Mouse (Mus musculus) cerebellum, postnatal 4 days (tissue): ENCODE results near the gene 1190005I06Rik.

ENCODE experiments used
- DNase-seq, 2 experiments: peaks; one replicate each; pipeline ENCODE4 v3.0.0; 2022; ENCODE audit warnings: low spot score in 2 of 2, mixed read lengths in 1 of 2

Gene 1190005I06Rik

DNA sequence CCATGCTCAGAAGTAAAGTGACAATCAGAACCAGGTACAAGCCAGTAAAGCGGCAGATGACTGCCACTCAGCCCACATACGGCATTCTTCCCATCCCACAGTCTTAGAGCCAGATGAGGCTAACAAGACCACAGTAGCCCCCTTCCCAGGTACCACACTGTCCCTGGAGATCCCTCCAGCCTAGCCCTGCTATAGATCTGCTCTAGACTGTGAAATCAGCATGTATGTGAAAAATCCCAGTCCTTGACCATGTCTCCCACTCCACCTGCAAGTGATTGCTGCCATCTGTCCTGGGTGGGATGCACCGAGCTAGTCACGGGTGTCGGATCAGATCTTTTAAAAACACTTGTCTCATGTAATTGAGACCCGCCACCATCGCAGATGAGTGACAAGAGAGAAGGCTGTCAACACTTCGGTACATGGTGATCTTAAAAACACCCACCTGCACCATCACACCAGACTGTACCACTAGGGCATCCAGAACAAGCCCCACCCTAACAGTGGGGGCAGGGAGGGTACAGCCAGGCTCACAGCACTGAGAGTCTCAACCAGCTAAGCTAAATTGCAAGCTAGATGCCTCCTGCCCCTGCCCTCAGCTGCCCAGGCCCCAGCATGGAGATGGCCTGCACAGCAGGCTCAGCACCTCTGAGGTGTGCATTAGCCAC is 67.0 kb downstream of the 1190005I06Rik start:
- DNase-seq = no peak

DNA sequence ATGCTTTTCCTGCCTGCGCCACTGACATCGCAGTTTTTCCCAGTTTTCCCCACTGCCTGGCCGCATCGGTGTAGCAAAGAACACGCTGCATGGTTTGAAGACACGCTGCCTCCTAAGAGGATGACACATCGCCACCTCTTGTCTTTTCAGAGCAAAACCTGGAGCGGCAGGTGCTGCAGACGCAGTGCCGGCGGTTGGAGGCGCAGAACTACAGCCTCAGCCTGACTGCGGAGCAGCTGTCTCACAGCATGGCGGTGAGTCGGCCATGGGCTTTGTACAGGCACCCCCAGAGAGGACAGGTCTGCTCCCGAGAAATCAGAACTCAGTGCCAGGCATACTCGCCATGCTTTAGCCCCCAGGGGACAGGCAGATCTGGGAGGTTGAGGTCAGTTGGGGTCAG is 69.6 kb downstream of the 1190005I06Rik start:
- DNase-seq = no peak

DNA sequence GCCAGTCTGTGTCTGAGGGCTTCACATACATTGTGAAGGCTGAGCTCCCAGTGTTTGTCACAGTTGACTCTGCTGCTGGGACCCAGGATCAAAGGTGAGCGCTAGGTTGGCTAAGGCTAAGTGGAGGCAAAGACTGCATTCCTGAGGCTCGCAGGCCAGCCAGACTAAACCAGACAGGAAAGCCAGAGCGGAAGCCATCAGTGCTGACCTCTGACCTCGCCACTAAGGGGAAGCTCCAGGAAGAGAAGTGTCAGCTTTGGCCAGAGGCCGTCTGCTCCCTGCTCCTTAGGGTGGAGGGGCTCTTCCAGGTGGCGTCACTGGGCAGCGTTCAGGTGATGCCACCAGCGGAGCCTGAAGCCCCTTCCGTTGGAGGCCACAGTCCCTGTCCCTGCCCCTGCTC is 71.6 kb downstream of the 1190005I06Rik start:
- DNase-seq = no peak

DNA sequence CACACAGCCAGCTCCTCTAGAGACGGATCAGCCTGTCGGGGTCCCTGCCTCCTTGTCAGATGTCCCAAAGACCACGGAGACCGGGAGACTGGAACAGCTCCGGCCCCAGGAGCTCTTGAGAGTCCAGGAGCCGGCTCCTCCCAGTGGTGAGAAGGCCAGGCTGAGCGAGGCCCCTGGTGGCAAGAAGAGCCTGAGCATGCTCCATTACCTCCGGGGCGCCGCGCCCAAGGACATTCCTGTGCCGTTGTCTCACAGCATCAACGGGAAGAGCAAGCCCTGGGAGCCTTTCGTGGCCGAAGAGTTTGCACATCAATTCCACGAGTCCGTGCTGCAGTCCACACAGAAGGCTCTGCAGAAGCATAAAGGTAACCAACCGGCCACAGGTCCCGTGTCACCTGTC is 72.5 kb downstream of the 1190005I06Rik start:
- DNase-seq = no peak

DNA sequence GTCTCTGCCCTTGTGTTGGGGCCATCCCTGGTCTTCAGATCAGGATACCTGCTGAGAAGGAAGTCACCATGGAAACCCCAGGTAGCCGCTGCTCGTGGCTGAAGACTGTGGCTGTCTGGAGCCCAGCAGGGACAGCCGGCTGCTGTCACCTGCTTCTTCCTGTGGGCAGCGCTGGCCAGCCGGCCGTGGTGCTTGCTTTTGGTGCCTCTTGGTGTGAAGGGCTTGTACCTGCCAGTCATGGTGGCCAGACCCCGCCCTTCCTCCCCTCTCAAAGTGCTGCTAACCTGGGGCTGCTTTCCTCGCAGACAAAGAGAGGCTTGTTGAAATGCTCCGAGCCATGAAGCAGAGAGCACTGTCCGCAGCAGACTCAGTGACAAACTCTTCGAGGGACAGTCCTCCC is 73.6 kb downstream of the 1190005I06Rik start:
- DNase-seq = no peak

DNA sequence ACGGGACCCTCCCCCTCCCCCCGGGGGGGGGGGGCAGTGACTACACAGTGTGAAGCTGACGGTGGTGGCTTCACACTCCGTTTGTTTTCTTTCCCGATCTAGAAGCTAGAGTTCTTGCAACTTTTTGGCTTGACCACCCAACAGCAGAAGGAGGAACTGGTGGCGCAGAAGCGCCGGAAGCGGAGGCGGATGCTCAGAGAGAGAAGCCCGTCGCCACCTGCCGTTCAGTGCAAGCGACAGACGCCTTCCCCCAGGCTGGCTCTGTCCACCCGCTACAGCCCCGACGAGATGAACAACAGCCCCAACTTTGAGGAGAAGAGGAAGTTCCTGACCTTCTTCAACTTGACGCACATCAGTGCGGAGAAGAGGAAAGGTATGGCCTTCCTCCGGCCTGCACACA is 74.9 kb downstream of the 1190005I06Rik start:
- DNase-seq = no peak

DNA sequence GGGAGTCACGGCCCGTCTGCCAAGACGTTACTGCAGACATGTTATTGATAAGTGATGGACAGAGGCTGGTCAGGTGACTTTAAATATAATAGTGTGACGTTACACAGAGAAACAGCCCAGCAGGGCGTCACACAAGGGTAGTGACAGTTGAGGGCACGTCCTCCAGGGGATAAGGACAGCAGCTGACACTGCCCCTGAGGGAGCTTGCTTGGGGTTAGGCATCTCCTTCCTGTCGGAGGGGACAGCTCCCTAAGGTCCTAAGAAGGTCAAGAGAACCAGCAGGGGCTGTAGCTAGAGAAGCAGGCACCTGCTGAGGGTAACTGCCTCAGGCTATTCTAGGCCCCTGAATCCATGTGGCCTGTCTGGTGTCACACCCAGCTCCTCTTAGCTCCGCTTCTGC is 75.9 kb downstream of the 1190005I06Rik start:
- no peak for DNase-seq

DNA sequence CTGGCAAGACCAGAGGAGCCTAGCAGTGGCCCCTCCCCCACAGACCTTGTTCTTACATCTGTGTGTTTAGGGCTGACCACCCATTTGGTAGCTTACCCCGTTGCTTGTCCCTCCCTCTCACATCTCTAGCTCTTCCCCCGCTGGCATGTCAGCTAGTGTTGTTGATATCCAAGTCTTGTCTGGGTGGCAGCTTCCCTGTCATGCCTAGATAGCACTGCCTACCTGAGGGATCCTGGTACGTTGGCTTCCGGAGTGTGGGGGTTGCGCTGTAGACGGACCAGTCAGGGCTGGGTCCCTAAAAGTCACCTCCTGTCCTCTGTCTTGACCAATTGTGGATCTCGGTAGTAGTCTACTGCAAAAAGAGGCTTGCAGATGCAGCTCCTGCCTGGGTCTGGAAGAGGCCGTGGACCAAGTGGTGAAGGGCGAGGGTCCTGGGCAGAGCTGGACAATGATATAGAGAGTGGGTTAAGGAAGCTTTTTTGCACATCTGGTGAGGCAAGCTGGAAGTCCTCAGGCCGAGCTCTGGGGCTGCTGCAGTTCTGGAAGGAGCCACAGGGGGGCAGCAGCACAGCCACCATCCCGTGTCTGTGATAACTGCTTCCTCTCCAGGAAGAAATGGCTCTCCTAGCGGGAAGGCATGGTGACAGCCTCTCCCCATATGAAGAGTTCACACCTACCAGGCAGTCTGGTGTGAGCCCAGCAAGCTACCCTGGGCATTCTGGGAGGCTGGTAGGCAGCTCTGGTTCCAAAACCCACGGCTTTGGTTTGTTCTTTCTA is 77.3 kb downstream of the 1190005I06Rik start:
- DNase-seq = peak; percentile 79 to 86

DNA sequence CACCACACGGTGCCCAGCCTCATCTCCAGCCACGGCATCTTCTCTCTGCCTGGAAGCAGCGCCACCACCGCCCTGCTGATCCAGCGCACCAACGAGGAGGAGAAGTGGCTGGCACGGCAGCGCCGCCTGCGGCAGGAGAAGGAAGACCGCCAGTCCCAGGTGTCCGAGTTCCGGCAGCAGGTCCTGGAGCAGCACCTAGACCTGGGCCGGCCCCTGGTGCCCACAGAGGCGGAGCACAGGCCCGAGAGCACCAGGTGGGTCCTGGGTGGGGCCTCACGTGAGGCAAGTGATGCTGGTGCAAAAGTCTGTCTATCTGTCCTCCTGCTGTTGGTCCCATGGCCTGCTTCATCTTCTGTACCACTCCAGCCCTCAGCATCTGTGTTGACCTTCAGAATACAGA is 78.3 kb downstream of the 1190005I06Rik start:
- DNase-seq = no peak

DNA sequence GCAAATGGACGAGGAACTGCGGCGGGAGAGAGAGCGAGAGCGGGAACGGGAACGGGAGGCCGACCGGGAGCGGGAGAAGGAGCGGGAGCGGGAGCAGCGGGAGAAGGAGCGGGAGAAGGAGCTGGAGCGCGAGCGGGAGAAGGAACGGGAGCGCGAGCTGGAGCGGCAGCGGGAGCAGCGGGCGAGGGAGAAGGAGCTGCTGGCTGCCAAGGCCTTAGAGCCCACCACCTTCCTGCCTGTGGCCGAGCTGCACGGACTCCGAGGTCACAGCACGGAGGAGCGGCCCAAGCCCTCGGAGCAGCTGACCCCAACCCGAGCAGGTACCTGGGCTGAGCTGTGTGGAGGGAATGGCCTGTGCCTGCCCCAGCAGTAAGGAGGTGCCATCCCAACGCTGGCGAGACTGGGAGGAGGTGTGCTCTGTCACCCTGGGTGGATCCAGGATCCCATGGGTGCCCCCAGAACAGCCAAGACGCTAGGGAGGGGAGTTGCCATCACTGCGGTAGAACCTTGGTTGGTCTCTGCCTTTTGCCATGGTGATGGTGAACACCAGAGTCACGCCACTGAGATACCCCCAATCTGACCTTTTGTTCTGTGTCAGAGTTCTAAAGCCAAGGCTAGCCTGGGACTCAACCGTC is 79.2 kb downstream of the 1190005I06Rik start:
- DNase-seq = no peak

DNA sequence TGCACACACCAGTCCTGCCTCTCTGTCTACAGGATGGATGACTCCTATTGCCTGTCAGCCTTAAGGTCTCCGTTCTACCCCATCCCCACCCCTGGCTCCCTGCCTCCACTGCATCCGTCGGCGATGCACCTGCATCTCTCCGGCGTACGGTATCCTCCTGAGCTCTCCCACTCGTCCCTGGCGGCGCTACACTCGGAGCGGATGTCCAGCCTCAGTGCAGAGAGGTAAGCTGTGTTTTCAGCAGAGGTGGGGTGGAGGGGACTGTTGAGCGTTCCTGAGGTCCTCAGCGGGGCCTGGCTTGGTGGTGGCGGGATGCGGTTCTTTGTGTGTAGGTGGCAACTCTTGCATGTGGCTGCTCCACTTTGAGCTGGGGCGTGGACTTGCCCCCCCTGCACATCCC is 79.7 kb downstream of the 1190005I06Rik start:
- DNase-seq = no peak

DNA sequence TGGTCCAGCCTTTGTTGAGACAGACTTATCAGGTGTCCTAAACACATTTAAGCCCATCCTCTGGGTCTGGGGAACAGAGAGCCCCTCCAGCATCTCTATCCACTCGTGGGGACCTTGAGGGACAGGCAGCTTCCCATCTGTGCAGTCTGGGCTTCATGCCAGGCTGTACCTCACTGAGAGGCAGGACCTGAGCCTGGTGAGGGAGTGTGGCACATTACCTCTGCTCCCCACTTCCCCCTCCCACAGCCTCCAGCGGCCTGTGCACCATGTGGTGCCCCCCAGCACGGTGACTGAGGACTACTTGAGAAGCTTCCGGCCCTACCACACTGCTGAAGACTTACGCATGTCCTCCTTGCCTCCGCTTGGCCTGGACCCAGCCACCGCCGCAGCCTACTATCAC is 80.8 kb downstream of the 1190005I06Rik start:
- DNase-seq = no peak

DNA sequence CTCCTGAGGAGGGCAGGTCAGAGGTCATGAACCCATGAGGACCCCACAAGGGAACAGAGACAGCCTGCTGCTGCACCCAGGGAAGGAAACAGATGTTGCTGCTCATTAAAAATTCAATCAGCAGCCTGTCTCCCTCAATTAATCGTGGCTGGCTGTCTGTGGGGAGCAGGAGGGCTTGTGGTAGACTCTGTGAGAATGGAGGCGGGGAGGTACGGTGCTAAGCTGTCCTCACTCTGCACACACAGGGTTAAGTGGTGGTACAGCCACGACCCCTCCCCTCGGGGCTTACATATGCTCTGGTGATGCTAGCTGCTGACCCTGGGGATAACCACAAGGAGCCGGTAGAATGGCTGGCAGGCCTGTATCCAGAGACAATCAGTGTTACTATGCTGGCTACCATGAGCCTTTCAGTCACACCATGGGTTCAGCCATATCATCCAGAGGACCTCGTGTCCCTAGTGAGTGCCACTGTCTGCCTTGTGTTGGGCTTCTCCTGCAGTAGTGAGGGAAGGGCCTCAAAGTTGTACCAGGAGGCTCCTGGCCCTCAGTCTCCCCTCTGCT is 82.2 kb downstream of the 1190005I06Rik start:
- DNase-seq = no peak

DNA sequence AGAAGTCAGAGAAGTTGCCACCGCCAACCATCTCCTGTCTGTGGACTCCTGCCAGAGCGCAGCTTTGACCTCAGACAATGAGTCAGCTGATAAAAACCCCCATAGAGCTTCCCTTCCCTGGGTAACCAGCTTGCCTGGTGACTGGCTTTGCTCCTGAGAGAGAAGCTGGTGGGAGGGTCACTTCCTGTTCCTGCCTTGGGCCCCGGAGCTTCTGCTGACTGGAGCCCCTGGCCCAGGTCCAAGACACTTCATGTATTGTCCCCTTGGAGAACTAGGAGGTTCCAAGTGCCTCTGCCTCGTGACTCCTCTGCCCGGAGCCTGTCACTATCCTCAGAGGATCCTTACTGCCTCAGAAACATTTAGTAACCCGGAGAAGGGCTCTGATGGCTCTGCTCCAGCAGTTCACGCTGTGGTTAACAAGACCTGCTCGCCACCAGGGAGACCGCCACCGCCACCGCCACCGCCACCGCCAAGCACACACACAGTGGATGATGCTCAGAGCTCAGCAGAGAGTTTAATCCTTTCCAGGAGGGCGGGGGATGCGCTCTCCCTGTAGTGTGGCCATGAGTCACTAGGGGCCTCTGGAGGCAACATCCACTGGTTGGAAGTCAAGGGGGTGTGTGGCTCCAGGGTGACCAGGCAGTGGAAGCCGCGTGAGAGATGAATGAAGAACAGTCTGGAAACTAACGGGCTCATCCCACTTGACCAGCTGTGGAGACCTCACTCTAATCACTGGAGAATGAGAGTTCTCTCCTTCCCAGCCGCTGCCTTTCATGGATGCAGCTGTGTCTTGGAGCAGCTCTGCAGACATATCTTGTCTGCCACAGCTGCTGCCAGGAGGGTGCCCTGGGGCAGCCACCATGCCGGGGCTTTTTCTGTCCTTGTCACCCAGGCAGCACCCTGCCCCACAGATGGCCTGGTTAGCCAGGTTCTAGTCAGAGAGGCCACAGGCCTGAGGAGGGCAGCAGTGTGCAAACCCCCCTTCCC is 83.3 kb downstream of the 1190005I06Rik start:
- peak in 1 of 2 experiments; percentile 81 for DNase-seq

DNA sequence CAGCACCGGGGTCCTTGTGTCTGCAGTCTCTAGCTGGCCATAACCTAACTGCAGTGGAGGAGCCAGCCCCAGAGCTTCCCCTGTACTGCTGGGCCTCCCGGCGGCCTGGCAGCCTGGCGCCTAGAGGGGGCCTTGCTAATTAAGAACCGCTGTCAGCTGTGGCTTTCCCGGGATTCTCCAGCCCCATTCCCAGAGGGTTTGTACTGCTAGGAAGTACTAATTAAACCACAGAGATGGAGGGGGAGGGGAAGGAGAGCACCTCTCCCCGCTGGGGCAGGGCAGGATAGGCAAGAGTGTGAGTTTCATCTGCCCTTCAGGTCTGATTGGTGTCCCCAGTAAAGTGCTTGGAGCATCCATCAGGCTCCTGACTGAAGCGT is 84.1 kb downstream of the 1190005I06Rik start:
- DNase-seq = no peak

DNA sequence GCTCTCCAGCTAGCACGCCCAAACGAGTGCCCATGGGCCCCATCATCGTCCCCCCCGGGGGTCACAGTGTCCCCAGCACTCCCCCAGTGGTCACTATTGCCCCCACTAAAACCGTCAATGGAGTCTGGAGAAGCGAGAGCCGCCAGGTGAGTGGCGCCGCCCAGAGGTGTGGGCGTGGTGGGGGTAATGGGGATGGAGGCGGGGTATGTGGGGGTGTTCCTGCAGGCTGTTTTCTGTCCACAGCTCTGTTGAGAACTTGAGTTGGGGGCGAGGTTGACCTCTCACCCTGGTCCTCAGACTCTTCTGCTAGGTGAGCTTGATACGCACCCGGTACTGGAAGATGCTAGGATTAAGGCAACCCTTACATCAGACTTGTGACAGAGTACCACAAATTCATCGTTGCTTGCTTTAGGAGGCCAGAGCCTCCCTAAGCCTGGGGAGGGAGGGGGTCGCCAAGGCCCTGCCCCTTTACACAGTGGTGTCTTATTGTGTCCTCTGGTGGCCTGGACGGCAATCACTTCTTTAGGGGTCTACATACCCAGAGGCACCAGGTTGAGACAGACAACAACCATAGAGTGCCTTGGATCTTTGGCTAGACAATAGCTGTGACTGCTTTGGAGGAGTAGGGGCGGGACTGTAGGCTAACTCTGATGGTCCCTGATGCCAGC is 84.6 kb downstream of the 1190005I06Rik start:
- no peak for DNase-seq

DNA sequence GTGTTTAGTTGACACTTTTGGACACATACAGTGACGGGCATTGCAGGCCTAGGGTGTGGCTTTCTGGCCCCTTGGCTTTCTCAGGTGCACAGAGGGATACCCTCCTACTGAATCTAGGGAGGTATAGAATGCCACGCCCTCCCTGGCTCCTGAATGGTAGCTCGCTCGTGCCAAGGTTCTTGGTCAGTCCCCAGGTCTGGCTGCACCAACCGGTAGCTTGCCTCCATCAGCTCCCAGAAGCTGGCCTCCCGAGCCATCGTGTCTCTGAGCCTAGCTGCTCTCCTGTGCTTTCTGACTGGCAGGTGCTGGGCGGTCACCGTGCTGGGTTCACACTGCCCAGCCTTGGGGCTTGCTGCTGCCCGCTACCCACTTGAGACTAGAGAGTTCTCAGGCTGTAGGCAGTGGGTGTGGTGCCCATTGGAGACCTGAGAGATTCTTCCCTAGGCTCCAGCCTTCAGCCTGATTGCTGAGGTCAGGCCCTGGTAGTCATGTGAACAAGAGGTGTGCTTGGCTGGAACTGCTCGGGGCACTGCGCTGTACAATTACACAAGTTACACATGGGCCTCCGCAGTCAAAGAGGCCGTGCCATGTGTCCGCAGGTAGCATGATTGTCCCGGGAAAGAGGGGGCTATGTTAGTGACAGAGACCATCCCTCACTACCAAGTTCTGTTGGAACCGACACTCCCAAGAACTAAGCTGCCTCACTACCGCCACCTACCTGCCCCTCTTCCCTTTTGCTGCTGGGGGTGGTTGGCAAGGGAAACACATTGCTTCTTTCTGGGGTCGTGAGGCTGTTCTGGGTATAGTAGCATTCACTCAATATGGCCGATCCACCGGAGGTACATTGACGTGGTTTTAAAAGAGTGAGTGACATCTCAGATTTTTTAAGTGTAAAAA is 85.6 kb downstream of the 1190005I06Rik start:
- DNase-seq = no peak

DNA sequence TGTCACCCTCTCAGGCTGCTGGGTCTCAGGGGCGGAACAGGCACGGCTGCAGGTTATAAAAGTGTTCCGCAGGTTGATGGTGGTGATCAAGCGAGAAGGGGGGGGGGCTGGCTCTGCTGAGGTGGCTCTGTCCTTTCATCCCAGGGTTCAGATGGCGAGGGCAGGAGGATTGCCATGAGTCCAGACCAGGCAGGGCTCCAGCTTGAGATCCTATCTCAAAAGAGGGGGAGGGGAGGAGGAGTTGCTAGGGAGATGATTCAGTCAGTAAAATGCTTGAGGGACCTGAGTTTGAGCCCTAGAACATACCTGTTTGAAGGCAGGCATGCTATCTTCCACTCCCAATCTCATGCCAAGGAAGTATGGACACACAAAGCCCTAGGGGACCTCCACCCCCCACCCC is 86.9 kb downstream of the 1190005I06Rik start:
- DNase-seq = no peak

DNA sequence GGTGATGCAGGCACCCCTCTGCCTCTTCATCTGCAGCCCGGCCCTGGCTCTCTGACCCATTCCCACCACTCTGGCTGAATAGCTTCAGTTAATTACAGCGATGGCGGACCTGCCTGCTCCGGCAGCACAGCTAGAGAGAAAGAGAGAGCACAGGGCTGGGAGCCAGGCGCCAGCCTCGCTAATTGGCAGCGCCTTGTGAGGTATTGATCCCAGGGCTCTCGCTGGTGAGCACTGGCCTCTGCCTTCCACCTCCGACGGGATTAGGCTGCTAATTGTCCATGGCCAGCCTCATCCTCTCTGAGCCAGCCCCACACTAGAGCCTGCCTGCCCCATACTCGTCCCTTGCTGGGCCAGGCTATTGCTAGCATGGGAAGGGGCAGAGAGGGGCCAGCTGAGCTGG is 87.8 kb downstream of the 1190005I06Rik start:
- DNase-seq = no peak
